Mouse (Mus musculus) kidney, adult 2 months (tissue): ENCODE data around the gene Olfr547.

ENCODE experiments used
- CTCF ChIP-seq: fragments of 200-500 bp; conservative IDR thresholded peaks from 2 replicates; pipeline ENCODE4 v1.5.1; 2011; ENCODE audit warnings: low read depth, mild to moderate bottlenecking, control low read depth, low read length, moderate library complexity, mixed read lengths; ENCODE audit not compliant: insufficient read depth, insufficient read length
- POLR2A ChIP-seq: fragments of 200-500 bp; IDR thresholded peaks from one replicate; pipeline ENCODE4 v1.6.1; 2011; ENCODE audit warnings: low read depth, low read length, control low read depth

DNA sequence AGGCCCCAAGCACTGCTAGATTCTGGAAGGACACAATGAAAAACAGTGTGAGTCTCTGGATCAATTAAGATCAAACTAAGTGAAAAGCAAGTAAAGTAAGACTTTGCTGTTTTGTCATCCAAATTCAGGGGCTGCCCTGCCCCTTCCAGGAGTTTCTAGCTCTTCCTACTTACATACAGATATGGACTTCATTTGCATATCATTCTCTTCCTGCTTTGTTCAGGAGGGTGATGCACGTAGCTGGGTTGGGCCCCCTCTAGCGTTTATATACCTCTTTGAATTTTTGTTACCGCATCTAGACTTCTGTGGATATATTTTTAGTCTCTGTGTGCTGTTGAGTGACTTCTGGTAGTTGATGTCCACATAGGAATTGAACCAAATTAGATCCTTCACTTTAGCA lies 6.7 kb downstream of the Olfr547 start:
- TF ChIP-seq CTCF (no peak), POLR2A (no peak)
